Mouse (Mus musculus) liver, postnatal 0 days (tissue): Measurements from ENCODE around the gene Neu1. TPM values are rescaled to one million over a fixed set of nuclear protein-coding genes. Genes with fewer than 3 reads are reported as not detected.
"Not testable (repeated sequence)": the region's sequence is repeated elsewhere in the genome, so short reads cannot be mapped to it uniquely, and the experiment has no call there.

Experiments used
- ATAC-seq: fragments of 200-750 bp; cut with Nextera tagmentation; 2 replicates; pipeline ENCODE4 v1.8.0; 2017; ENCODE audit warnings: mild to moderate bottlenecking, moderate library complexity
- DNase-seq: peaks from one replicate; pipeline ENCODE4 v3.0.0-alpha.2; 2016
- H3K27ac ChIP-seq: fragments of 300-500 bp; sonication (generic); 2 replicates; pipeline ENCODE4 v1.5.1; 2014; ENCODE audit warnings: antibody characterized with exemption, moderate library complexity, mild to moderate bottlenecking, low read depth
- H3K27me3 ChIP-seq: fragments of 300-500 bp; sonication (generic); 2 replicates; pipeline ENCODE4 v1.6.1; 2014; ENCODE audit warnings: low read length, control low read depth, mixed read lengths; ENCODE audit not compliant: insufficient read depth
- H3K36me3 ChIP-seq: fragments of 300-500 bp; sonication (generic); replicated peaks from 2 replicates; pipeline ENCODE4 v1.6.1; 2014; ENCODE audit warnings: mild to moderate bottlenecking, control low read depth, low read length, moderate library complexity, mixed read lengths; ENCODE audit not compliant: insufficient read depth
- H3K4me1 ChIP-seq: fragments of 300-500 bp; sonication (generic); 2 replicates; pipeline ENCODE4 v1.6.1; 2014; ENCODE audit warnings: antibody characterized with exemption, mild to moderate bottlenecking, control low read depth; ENCODE audit not compliant: insufficient read depth
- H3K4me2 ChIP-seq: fragments of 300-500 bp; sonication (generic); 2 replicates; pipeline ENCODE4 v1.6.1; 2014; ENCODE audit warnings: low read depth, mild to moderate bottlenecking, low read length, moderate library complexity, mixed read lengths
- H3K4me3 ChIP-seq: fragments of 300-500 bp; sonication (generic); 2 replicates; pipeline ENCODE4 v1.5.1; 2014; ENCODE audit warnings: low read depth, low read length
- H3K9ac ChIP-seq: fragments of 300-500 bp; sonication (generic); replicated peaks from 2 replicates; pipeline ENCODE4 v1.6.1; 2014; ENCODE audit warnings: mild to moderate bottlenecking, moderate library complexity
- H3K9me3 ChIP-seq: fragments of 300-500 bp; sonication (generic); 2 replicates; pipeline ENCODE4 v1.6.1; 2016; ENCODE audit warnings: mild to moderate bottlenecking, control low read depth, low read length, mixed read lengths
- CTCF ChIP-seq: sonication (generic); IDR thresholded peaks from 2 replicates; pipeline ENCODE4 v1.5.1; 2016; ENCODE audit warnings: antibody characterized with exemption, low read depth
- EP300 ChIP-seq: IDR thresholded peaks from 2 replicates; pipeline ENCODE4 v1.6.1; 2016; ENCODE audit warnings: antibody characterized with exemption, low read depth, mild to moderate bottlenecking
- WGBS: fragments of 180-500 bp; shearing (Covaris S2); extraction: QIAGEN DNeasy Blood & Tissue Kit; methylation state at CpG from one replicate; pipeline ENCODE4 v1.1.7; 2014; ENCODE audit not compliant: insufficient replicate concordance; 5-methylcytosine and 5-hydroxymethylcytosine counted together
- polyA plus RNA-seq: library from polyadenylated mRNA; unstranded; fragments of >200 nt; fragmentation: Nextera tagmentation; extraction: Ambion mirVana; gene quantifications from 2 replicates; pipeline ENCODE4 v1.2.1, GENCODE M21; 2015

Gene Neu1
- polyA plus RNA-seq, 1 experiment from 2014 or later = 35.6 TPM

DNA sequence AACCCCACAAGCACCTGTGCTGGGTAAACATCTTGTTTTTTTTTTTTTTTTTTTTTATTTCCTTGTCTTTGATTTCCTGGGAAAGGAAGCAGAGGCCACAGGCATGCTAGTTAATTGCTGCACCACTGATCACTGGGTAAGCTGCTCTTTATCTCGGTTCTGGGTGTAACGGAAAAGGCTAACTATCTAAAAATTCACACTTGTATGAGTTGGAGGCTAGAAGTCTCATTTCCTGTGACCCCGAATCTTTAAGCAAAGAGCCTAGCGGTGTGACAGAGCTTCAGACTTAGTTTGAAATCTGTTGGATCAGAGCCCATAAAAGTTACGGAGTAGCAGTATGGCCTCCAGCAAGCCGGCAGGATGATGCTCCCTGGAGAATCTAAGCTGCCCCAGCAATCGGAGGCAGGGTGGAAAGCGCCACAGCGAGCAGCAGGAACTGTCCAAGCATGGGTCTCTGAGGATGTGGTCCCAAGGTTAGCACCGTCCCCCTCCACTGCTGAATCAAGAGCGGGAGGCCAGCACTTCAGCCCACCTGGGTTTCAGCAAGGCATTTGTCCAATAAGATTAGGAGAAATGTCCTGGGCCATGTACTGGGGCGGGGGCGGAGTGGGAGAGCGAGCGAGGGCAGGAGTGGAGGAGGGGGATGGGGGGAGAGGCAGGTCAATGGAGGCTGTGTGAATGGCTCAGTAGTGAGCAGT, 10.4 kb downstream of the Neu1 start:
- no peaks in the 10 kb centered on the region for H3K9me3 ChIP-seq
- H3K4me2 ChIP-seq = peak overlapping the region; percentile 58
- H3K27me3 ChIP-seq = no peaks in the 10 kb centered on the region
- DNase-seq (no peak), ATAC-seq (peak; percentile 23; the same call in 1 of the 2 replicates)
- 25% methylated on average over 15 of the region's 15 CpGs for WGBS
- 0 out of 2 replicates have a peak overlapping the region, but pooled peaks have one; percentile 34 for H3K9ac ChIP-seq
- no peaks in the 10 kb centered on the region; the same call in 1 of the 2 replicates for H3K36me3 ChIP-seq
- peak overlapping the region; percentile 34; the same call in 1 of the 2 replicates for H3K27ac ChIP-seq
- TF ChIP-seq EP300 = no peak
- no peak for TF ChIP-seq CTCF
- H3K4me1 ChIP-seq = peaks cover 10% of the 10 kb centered on the region
- H3K4me3 ChIP-seq = peak overlapping the region; percentile 27

DNA sequence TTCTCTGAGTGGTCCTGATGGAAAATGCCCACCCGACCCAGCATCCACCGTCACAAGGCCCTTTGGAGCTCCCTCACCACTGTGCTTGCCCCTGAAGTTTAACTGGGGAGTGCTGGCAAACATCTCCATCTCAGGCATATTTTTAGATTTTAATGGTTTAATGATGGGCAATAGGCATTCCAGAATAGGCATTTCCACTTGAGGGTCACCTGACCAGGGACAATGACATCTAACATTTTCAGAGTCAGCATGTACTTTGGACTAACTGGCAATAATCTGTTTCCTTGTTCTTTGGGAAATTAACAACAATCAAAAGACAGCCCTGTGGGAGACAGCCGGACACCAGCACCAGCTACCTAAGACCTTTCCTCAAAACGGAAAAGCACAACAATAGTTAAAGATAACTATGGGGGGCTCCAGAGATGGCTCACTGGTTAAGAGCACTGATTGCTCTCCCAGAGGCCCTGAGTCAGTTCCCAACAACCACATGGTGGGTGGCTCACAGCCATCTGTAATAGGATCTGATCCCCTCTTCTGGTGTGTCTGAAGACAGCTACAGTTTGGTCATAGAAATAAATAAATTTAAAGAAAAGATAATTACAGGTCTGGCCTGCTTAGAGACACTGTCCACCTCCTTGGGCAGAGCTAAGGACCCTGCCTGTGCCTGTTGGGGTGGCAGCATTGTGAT, 12.2 kb downstream of the Neu1 start:
- Histone ChIP-seq H3K27me3 (no peaks in the 10 kb centered on the region), H3K4me2 (no peak overlapping the region), H3K36me3 (no peaks in the 10 kb centered on the region), H3K9me3 (no peaks in the 10 kb centered on the region), H3K9ac (no peak overlapping the region), H3K4me1 (peaks cover 10% of the 10 kb centered on the region), H3K4me3 (no peak overlapping the region), H3K27ac (no peak overlapping the region)
- 85% methylated on average over 4 of the region's 4 CpGs for WGBS
- TF ChIP-seq CTCF = no peak
- no peak for TF ChIP-seq EP300
- DNase-seq = no peak
- no peak for ATAC-seq

GRCm38 (mm10) chr17:34944362-34944761, 13.3 kb downstream of the Neu1 start:
- Histone ChIP-seq H3K4me3 (no peak overlapping the region), H3K36me3 (no peaks in the 10 kb centered on the region; the same call in 1 of the 2 replicates), H3K27ac (no peak overlapping the region), H3K4me1 (peaks cover 8% of the 10 kb centered on the region), H3K9ac (no peak overlapping the region), H3K9me3 (no peaks in the 10 kb centered on the region), H3K27me3 (no peaks in the 10 kb centered on the region), H3K4me2 (no peak overlapping the region)
- no peak for TF ChIP-seq EP300
- TF ChIP-seq CTCF = no peak
- DNase-seq = no peak
- ATAC-seq = no peak

DNA sequence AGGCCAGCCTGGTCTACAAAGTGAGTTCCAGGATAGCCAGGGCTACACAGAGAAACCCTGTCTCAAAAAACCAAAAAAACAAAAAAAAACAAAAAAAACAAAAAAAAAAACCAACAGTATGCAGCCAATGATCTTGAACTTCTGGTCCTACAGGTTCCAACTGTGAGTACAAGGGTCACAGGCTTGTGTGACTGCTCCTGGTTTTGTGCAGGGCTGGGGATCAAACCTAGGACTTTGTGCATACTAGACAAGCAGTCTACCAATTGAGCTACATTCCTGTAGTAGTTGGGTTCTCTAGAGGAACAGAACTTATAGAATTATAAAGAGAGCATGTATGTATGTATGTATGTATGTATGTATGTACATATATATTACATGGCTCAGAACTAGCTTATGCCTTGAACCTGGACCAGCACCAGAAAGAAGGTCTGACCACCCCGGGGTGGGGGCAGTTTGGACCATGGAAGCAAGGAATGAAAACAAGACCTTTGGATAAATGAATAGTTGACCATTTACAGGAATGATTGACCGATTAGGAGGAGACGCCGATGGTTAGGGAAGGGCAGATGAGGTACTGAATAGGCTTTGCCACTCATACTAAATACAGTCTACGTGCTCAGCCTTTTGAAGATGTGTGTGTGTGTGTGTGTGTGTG, 15.6 kb downstream of the Neu1 start:
- Histone ChIP-seq H3K9me3 (no peaks in the 10 kb centered on the region), H3K4me3 (no peak overlapping the region), H3K4me2 (no peak overlapping the region), H3K27ac (no peak overlapping the region), H3K27me3 (no peaks in the 10 kb centered on the region), H3K36me3 (peaks cover 5% of the 10 kb centered on the region; the same call in 1 of the 2 replicates), H3K4me1 (peaks cover 9% of the 10 kb centered on the region), H3K9ac (no peak overlapping the region)
- 68% methylated on average over 5 of the region's 5 CpGs for WGBS
- ATAC-seq (peak; percentile 16; the same call in 1 of the 2 replicates), DNase-seq (no peak)
- no peak for TF ChIP-seq EP300
- no peak for TF ChIP-seq CTCF

DNA sequence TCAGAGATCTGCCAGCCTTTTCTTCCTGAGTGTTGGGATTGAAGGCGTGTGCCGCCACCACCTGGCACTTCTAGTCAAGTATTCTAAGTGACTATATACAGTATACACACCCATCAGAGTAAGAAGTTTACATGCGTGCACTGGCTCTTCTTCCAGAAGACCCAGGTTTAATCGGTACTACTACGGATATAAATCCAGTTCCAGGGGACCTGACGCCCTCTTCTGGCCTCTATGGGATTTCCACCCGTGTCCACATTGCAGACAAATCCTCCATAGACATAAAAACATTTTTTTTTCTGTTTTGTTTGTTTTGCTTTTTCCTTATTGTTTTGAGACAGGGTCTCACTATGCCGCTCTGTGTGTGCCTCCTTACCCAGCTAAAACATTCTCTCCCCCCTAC, 16.6 kb downstream of the Neu1 start:
- ATAC-seq = peak; percentile 8; the same call in 1 of the 2 replicates
- WGBS = 24% methylated on average over 8 of the region's 8 CpGs

DNA sequence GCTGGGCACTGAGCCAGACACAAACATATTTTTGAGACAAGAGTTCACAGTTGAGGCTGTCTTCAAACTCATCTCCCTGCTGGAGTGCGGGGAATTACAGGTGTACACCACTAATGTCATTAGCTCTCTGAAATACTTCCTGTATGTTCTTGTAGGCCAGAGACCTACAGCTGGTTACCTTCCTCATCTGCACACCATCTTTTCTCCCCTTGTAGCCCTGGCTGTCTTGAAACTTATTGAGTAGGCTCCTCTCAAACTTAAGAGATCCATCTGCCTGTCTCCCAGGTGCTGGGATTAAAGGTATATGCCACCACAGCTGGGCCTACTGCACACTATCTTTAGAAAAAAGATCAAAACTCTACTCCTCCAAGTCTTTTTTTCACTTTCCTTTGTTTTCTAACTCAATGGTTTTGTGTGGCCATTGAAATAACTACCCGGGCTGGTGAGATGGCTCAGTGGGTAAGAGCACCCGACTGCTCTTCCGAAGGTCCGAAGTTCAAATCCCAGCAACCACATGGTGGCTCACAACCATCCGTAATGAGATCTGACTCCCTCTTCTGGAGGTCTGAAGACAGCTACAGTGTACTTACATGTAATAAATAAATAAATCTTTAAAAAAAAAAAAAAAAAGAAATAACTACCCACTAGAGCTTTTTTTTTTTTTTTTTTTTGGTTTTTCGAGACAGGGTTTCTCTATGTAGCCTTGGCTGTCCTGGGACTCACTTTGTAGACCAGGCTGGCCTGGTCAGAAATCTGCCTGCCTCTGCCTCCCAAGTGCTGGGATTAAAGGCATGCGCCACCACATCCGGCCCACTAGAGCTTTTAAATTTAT, 17.9 kb downstream of the Neu1 start:
- not testable (repeated sequence) for H3K9ac ChIP-seq, H3K27me3 ChIP-seq, DNase-seq, H3K9me3 ChIP-seq, ATAC-seq, H3K4me2 ChIP-seq, H3K36me3 ChIP-seq, H3K4me3 ChIP-seq, H3K4me1 ChIP-seq
- H3K27ac ChIP-seq = 0 out of 2 replicates have a peak overlapping the region, but pooled peaks have one; percentile 37
- WGBS = 59% methylated on average over 8 of the region's 9 CpGs

More for the DNA sequence above, 16.6 kb downstream of the Neu1 start:
- Histone ChIP-seq H3K4me1 (peaks cover 8% of the 10 kb centered on the region), H3K27me3 (no peaks in the 10 kb centered on the region), H3K4me2 (no peak overlapping the region), H3K9me3 (no peaks in the 10 kb centered on the region), H3K27ac (no peak overlapping the region), H3K36me3 (peaks cover 5% of the 10 kb centered on the region; the same call in 1 of the 2 replicates), H3K4me3 (no peak overlapping the region), H3K9ac (no peak overlapping the region)
- DNase-seq = peak; percentile 62
- no peak for TF ChIP-seq EP300
- TF ChIP-seq CTCF = peak; percentile 71
